Mouse (Mus musculus) MEL (cell line): Measurements from ENCODE around the gene Zfp64. TPM values are rescaled to one million over a fixed set of nuclear protein-coding genes. Genes with fewer than 3 reads are reported as not detected.

ENCODE experiments used
- DNase-seq: peaks from one replicate; pipeline ENCODE4 v3.0.0; 2011; ENCODE audit warnings: low read depth, low spot score
- H3K27ac ChIP-seq: 2 replicates; pipeline ENCODE4 v1.5.1; 2012; ENCODE audit warnings: low read depth, mild to moderate bottlenecking, control low read depth, low read length, moderate library complexity; ENCODE audit not compliant: control insufficient read depth
- H3K27me3 ChIP-seq, 2 experiments: fragments of 150-350 bp in 1 of 2; sonication (generic) in 1 of 2; 2 replicates each; pipeline ENCODE4 v1.6.1; 2012; ENCODE audit warnings: low read length in 2 of 2, mild to moderate bottlenecking in 2 of 2, improper control_type of control experiment in 1 of 2, moderate library complexity in 1 of 2; ENCODE audit not compliant: insufficient read depth in 2 of 2, control insufficient read depth in 1 of 2
- H3K36me3 ChIP-seq, 2 experiments: 2 replicates each; pipeline ENCODE4 v1.6.1; 2012 to 2014; ENCODE audit warnings: low read length in 2 of 2, improper control_type of control experiment in 1 of 2, inconsistent platforms in 1 of 2, mild to moderate bottlenecking in 1 of 2; ENCODE audit not compliant: insufficient read depth in 2 of 2, control insufficient read depth in 1 of 2
- H3K4me1 ChIP-seq, 2 experiments: fragments of 150-350 bp in 1 of 2; sonication (generic) in 1 of 2; 2 replicates each; pipeline ENCODE4 v1.6.1; 2012; ENCODE audit warnings: low read length in 2 of 2, improper control_type of control experiment in 1 of 2, mild to moderate bottlenecking in 1 of 2; ENCODE audit not compliant: insufficient read depth in 2 of 2, control insufficient read depth in 1 of 2
- H3K4me3 ChIP-seq, 2 experiments: fragments of 150-350 bp in 1 of 2; sonication (generic) in 1 of 2; 2 replicates each; pipeline ENCODE4 v1.5.1; 2012; ENCODE audit warnings: low read depth in 2 of 2, low read length in 2 of 2, mild to moderate bottlenecking in 2 of 2, moderate library complexity in 2 of 2, control low read depth in 1 of 2, improper control_type of control experiment in 1 of 2; ENCODE audit not compliant: control insufficient read depth in 1 of 2, insufficient read depth in 1 of 2
- H3K79me2 ChIP-seq: 2 replicates; pipeline ENCODE4 v1.6.1; 2012; ENCODE audit warnings: mild to moderate bottlenecking, low read length, moderate library complexity; ENCODE audit not compliant: control insufficient read depth, poor library complexity, insufficient read depth
- H3K9ac ChIP-seq: 2 replicates; pipeline ENCODE4 v1.6.1; 2012; ENCODE audit warnings: low read depth, mild to moderate bottlenecking, control low read depth, low read length, moderate library complexity; ENCODE audit not compliant: control insufficient read depth, poor library complexity, severe bottlenecking
- H3K9me3 ChIP-seq: fragments of 150-350 bp; sonication (generic); replicated peaks from 2 replicates; pipeline ENCODE4 v1.6.1; 2012; ENCODE audit warnings: mild to moderate bottlenecking, low read length, improper control_type of control experiment, moderate library complexity; ENCODE audit not compliant: insufficient read depth
- CHD1 ChIP-seq: IDR thresholded peaks from 2 replicates; pipeline ENCODE4 v1.6.1; 2012; ENCODE audit warnings: low read depth, mild to moderate bottlenecking, inconsistent platforms, low read length, improper control_type of control experiment
- CHD2 ChIP-seq: IDR thresholded peaks from 2 replicates; pipeline ENCODE4 v1.6.1; 2011; ENCODE audit warnings: low read length, improper control_type of control experiment
- E2F4 ChIP-seq: IDR thresholded peaks from 2 replicates; pipeline ENCODE4 v1.6.1; 2011; ENCODE audit warnings: low read depth, low read length, improper control_type of control experiment, borderline replicate concordance
- EP300 ChIP-seq, 2 experiments: IDR thresholded peaks; 2 replicates each; pipeline ENCODE4 v1.6.1; 2011; ENCODE audit warnings: improper control_type of control experiment in 2 of 2, low read length in 2 of 2, low read depth in 1 of 2, mild to moderate bottlenecking in 1 of 2
- ETS1 ChIP-seq: IDR thresholded peaks from 2 replicates; pipeline ENCODE4 v1.6.1; 2012; ENCODE audit warnings: low read depth, mild to moderate bottlenecking, inconsistent platforms, low read length, improper control_type of control experiment, moderate library complexity
- JUND ChIP-seq: IDR thresholded peaks from 2 replicates; pipeline ENCODE4 v1.6.1; 2011; ENCODE audit warnings: low read depth, mild to moderate bottlenecking, improper control_type of control experiment, low read length
- MAZ ChIP-seq: IDR thresholded peaks from 2 replicates; pipeline ENCODE4 v1.6.1; 2012; ENCODE audit warnings: low read depth, mild to moderate bottlenecking, inconsistent platforms, low read length, improper control_type of control experiment
- MXI1 ChIP-seq: IDR thresholded peaks from 2 replicates; pipeline ENCODE4 v1.6.1; 2011; ENCODE audit warnings: mild to moderate bottlenecking, low read depth, low read length, improper control_type of control experiment
- MYB ChIP-seq: IDR thresholded peaks from 2 replicates; pipeline ENCODE4 v1.6.1; 2011; ENCODE audit warnings: mild to moderate bottlenecking, low read depth, low read length, improper control_type of control experiment
- MYC ChIP-seq: IDR thresholded peaks from 2 replicates; pipeline ENCODE4 v1.6.1; 2011; ENCODE audit warnings: low read depth, mild to moderate bottlenecking, low read length, improper control_type of control experiment, moderate library complexity
- NELFE ChIP-seq: IDR thresholded peaks from 2 replicates; pipeline ENCODE4 v1.6.1; 2011; ENCODE audit warnings: low read depth, low read length, improper control_type of control experiment
- NRF1 ChIP-seq: IDR thresholded peaks from 2 replicates; pipeline ENCODE4 v1.6.1; 2014; ENCODE audit warnings: low read depth, mild to moderate bottlenecking, inconsistent platforms, low read length, improper control_type of control experiment, moderate library complexity; ENCODE audit not compliant: poor library complexity, insufficient read depth, severe bottlenecking
- POLR2A ChIP-seq, 2 experiments: IDR thresholded peaks; 2 replicates each; pipeline ENCODE4 v1.6.1; 2011 to 2012; ENCODE audit warnings: low read length in 2 of 2, mild to moderate bottlenecking in 2 of 2, control low read depth in 1 of 2, improper control_type of control experiment in 1 of 2, low read depth in 1 of 2, moderate library complexity in 1 of 2; ENCODE audit not compliant: control insufficient read depth in 1 of 2, insufficient read depth in 1 of 2, poor library complexity in 1 of 2
- POLR2AphosphoS2 ChIP-seq: IDR thresholded peaks from 2 replicates; pipeline ENCODE4 v1.6.1; 2011; ENCODE audit warnings: low read length, improper control_type of control experiment
- POLR2AphosphoS5 ChIP-seq: IDR thresholded peaks from 2 replicates; pipeline ENCODE4 v1.6.1; 2012; ENCODE audit warnings: low read depth, borderline replicate concordance, mild to moderate bottlenecking, inconsistent platforms, low read length, moderate library complexity, mixed read lengths
- RAD21 ChIP-seq: IDR thresholded peaks from 2 replicates; pipeline ENCODE4 v1.6.1; 2011; ENCODE audit warnings: mild to moderate bottlenecking, low read depth, low read length, improper control_type of control experiment
- RCOR1 ChIP-seq: IDR thresholded peaks from 2 replicates; pipeline ENCODE4 v1.6.1; 2012; ENCODE audit warnings: low read depth, mild to moderate bottlenecking, inconsistent platforms, low read length, improper control_type of control experiment
- SIN3A ChIP-seq: IDR thresholded peaks from 2 replicates; pipeline ENCODE4 v1.6.1; 2012; ENCODE audit warnings: low read length, improper control_type of control experiment, inconsistent platforms
- SMC3 ChIP-seq: IDR thresholded peaks from 2 replicates; pipeline ENCODE4 v1.6.1; 2011; ENCODE audit warnings: low read depth, low read length, improper control_type of control experiment
- TAL1 ChIP-seq: IDR thresholded peaks from 2 replicates; pipeline ENCODE4 v1.6.1; 2012; ENCODE audit warnings: mild to moderate bottlenecking, inconsistent platforms, low read length, moderate library complexity, mixed read lengths
- TBP ChIP-seq: IDR thresholded peaks from 2 replicates; pipeline ENCODE4 v1.8.0; 2011; ENCODE audit warnings: low read depth, low read length, improper control_type of control experiment
- TCF12 ChIP-seq: IDR thresholded peaks from 2 replicates; pipeline ENCODE4 v1.6.1; 2014; ENCODE audit warnings: low read depth, mild to moderate bottlenecking, inconsistent platforms, low read length, improper control_type of control experiment, moderate library complexity
- UBTF ChIP-seq: IDR thresholded peaks from 2 replicates; pipeline ENCODE4 v1.6.1; 2012; ENCODE audit warnings: low read depth, mild to moderate bottlenecking, inconsistent platforms, low read length, improper control_type of control experiment, moderate library complexity, borderline replicate concordance; ENCODE audit not compliant: insufficient read depth
- USF2 ChIP-seq, 2 experiments: IDR thresholded peaks; 2 replicates each; pipeline ENCODE4 v1.6.1; 2011 to 2012; ENCODE audit warnings: improper control_type of control experiment in 2 of 2, low read length in 2 of 2, borderline replicate concordance in 1 of 2, inconsistent platforms in 1 of 2, low read depth in 1 of 2, mild to moderate bottlenecking in 1 of 2; ENCODE audit not compliant: insufficient read depth in 1 of 2
- ZC3H11A ChIP-seq: IDR thresholded peaks from 2 replicates; pipeline ENCODE4 v1.6.1; 2012; ENCODE audit warnings: low read depth, mild to moderate bottlenecking, inconsistent platforms, low read length, improper control_type of control experiment
- ZKSCAN1 ChIP-seq: IDR thresholded peaks from 2 replicates; pipeline ENCODE4 v1.6.1; 2012; ENCODE audit warnings: low read depth, mild to moderate bottlenecking, inconsistent platforms, low read length, improper control_type of control experiment, moderate library complexity
- ZMIZ1 ChIP-seq: IDR thresholded peaks from 2 replicates; pipeline ENCODE4 v1.6.1; 2012; ENCODE audit warnings: low read depth, mild to moderate bottlenecking, inconsistent platforms, low read length, improper control_type of control experiment, moderate library complexity
- polyA plus RNA-seq, 2 experiments: library from polyadenylated mRNA; stranded (reverse) in 1 of 2; unstranded in 1 of 2; fragments of >175 nt in 1 of 2; fragments of >200 nt in 1 of 2; gene quantifications; 2 replicates each; pipeline versions ENCODE4 v1.2.1 to v1.2.4; 2012; ENCODE audit warnings: low replicate concordance in 2 of 2, low read depth in 1 of 2; ENCODE audit not compliant: insufficient read length in 2 of 2, insufficient read depth in 1 of 2, missing spikeins in 1 of 2
- total RNA-seq: library from RNA; depleted of rRNA; stranded (reverse); fragments of 300-350 nt; gene quantifications from 2 replicates; pipeline ENCODE4 v1.2.3, GENCODE M21; 2012

Zfp64 gene
- total and polyA plus RNA-seq, 3 experiments = 22.4 to 35.8 TPM; not detected in 1

- H3K36me3 ChIP-seq = no peaks in the 10 kb centered on the region
- H3K27me3 ChIP-seq = no peaks in the 10 kb centered on the region
- no peak for DNase-seq
- no peaks in the 10 kb centered on the region for H3K79me2 ChIP-seq
- H3K27ac ChIP-seq = no peak overlapping the region
- TF ChIP-seq POLR2AphosphoS5 (no peak), MXI1 (no peak), POLR2AphosphoS2 (no peak), UBTF (no peak), ZC3H11A (no peak), MYC (no peak), TBP (no peak), NELFE (no peak), ETS1 (no peak), JUND (no peak), RAD21 (no peak), E2F4 (no peak), CHD1 (no peak), POLR2A (IDR thresholded peaks at IDR 0.05; ENCODE audit: control insufficient read depth in 1 of 2, insufficient read depth in 1 of 2, low read depth in 1 of 2, low read length in 2 of 2, poor library complexity in 1 of 2) (no peak), TCF12 (no peak), USF2 (IDR thresholded peaks at IDR 0.05; ENCODE audit: borderline replicate concordance in 1 of 2, insufficient read depth in 1 of 2, low read depth in 1 of 2, low read length in 2 of 2) (no peak), ZMIZ1 (no peak), SMC3 (no peak)
- no peak overlapping the region for H3K4me3 ChIP-seq
- no peaks in the 10 kb centered on the region for H3K9me3 ChIP-seq
- H3K4me1 ChIP-seq = no peaks in the 10 kb centered on the region
- H3K9ac ChIP-seq = no peak overlapping the region
These were observed 63.3 kb downstream of the Zfp64 start for GRCm38 (mm10) chr2:168892057-168892456.

- H3K4me1 ChIP-seq = no peaks in the 10 kb centered on the region
- H3K9me3 ChIP-seq = no peaks in the 10 kb centered on the region
- TF ChIP-seq RCOR1 (no peak), POLR2AphosphoS2 (no peak), NRF1 (no peak), E2F4 (no peak), POLR2AphosphoS5 (no peak), EP300 (IDR thresholded peaks at IDR 0.05; ENCODE audit: low read depth in 1 of 2, low read length in 2 of 2) (no peak), CHD1 (no peak), MYB (no peak), SIN3A (no peak), SMC3 (no peak), TCF12 (no peak), TBP (no peak), TAL1 (no peak), MXI1 (no peak), CHD2 (no peak), ZKSCAN1 (no peak), MAZ (no peak)
- TF ChIP-seq, all 39 proteins: peak for 0
- H3K9ac ChIP-seq = no peak overlapping the region
- DNase-seq = no peak
- H3K36me3 ChIP-seq = no peaks in the 10 kb centered on the region
- H3K4me3 ChIP-seq = no peak overlapping the region
- no peaks in the 10 kb centered on the region for H3K79me2 ChIP-seq
- H3K27ac ChIP-seq = no peak overlapping the region
- no peaks in the 10 kb centered on the region for H3K27me3 ChIP-seq
These were observed 70.7 kb downstream of the Zfp64 start for GRCm38 (mm10) chr2:168884641-168885040.
